Mouse (Mus musculus): ENCODE measurements around the gene Ttc25.

DNA sequence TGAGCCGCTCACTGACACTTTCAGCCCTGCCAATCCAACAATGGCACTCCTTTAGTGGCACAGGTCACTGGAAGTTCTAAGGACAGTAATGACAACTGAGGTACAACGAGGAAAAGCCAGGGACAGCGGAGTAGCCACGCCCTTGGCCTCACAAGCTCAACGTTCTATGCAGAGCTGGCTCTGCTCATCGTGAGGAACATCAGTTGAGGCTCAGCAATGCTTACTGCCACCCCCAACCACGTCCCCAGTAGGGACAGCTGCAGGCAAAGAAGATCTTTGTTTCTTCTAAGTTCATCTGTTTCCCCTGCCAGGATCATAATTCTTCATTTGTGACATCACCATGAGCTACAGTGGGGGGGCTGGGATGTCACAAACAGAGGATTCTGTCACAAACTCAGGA, 49.2 kb downstream of the Ttc25 start:
- TF ChIP-seq POLR2A (IDR thresholded peaks at IDR 0.05; ENCODE audit: insufficient read depth, low read depth, low read length) (no peak), CTCF (IDR thresholded peaks at IDR 0.05; ENCODE audit: insufficient read depth, low read depth, low read length) (no peak)

Measured in olfactory bulb, adult 2 months (tissue).